Mouse (Mus musculus): ENCODE data around the gene Mga. TPM values are rescaled to one million over a fixed set of nuclear protein-coding genes. Genes with fewer than 3 reads are reported as not detected.

Gene Mga
- total RNA-seq, 2 experiments from 2014 or later: 36.0 to 39.6 TPM

GRCm38 (mm10) chr2:119985871-119986270 is 88.8 kb downstream of the Mga start:
- intact Hi-C loops (cut with DNase I): no loop called here
- no peak for DNase-seq

- no peak for DNase-seq
- intact Hi-C loops (cut with DNase I): no loop called here
Measured at GRCm38 (mm10) chr2:119986369-119986768, 89.3 kb downstream of the Mga start.

GRCm38 (mm10) chr2:119987441-119987840 is 90.4 kb downstream of the Mga start:
- intact Hi-C loops (cut with DNase I): no loop called here

GRCm38 (mm10) chr2:119988952-119989351 is 91.9 kb downstream of the Mga start:
- intact Hi-C loops (cut with DNase I): no loop called here
- DNase-seq: no peak

More at GRCm38 (mm10) chr2:119987441-119987840, 90.4 kb downstream of the Mga start:
- no peak for DNase-seq

GRCm38 (mm10) chr2:119990881-119991280 is 93.9 kb downstream of the Mga start:
- no peak for DNase-seq

GRCm38 (mm10) chr2:119992349-119992748 is 95.3 kb downstream of the Mga start:
- DNase-seq: no peak
- intact Hi-C loops (cut with DNase I): no loop called here

More at GRCm38 (mm10) chr2:119990881-119991280, 93.9 kb downstream of the Mga start:
- intact Hi-C loops (cut with DNase I): no loop called here

GRCm38 (mm10) chr2:119993515-119993914 is 96.5 kb downstream of the Mga start:
- intact Hi-C loops (cut with DNase I): no loop called here

GRCm38 (mm10) chr2:119994839-119995238 is 97.8 kb downstream of the Mga start:
- intact Hi-C loops (cut with DNase I): loop anchor here (1.0 kb wide), 1 partner anchor 23 kb away; the partner anchor contains the start of gene Mapkbp1
- no peak for DNase-seq

More at GRCm38 (mm10) chr2:119993515-119993914, 96.5 kb downstream of the Mga start:
- no peak for DNase-seq

- intact Hi-C loops (cut with DNase I): loop anchor here (1.0 kb wide), 1 partner anchor 23 kb away; the partner anchor contains the start of gene Mapkbp1
Measured at GRCm38 (mm10) chr2:119995391-119996281, 98.6 kb downstream of the Mga start.

GRCm38 (mm10) chr2:119997354-119997753 is 100.3 kb downstream of the Mga start:
- no peak for DNase-seq
- intact Hi-C loops (cut with DNase I): no loop called here

More at GRCm38 (mm10) chr2:119995391-119996281, 98.6 kb downstream of the Mga start:
- peak in 1 of 2 experiments; percentile 40 for DNase-seq

GRCm38 (mm10) chr2:119999731-120000130 is 102.7 kb downstream of the Mga start:
- no peak for DNase-seq
- intact Hi-C loops (cut with DNase I): no loop called here

- intact Hi-C loops (cut with DNase I): no loop called here
- DNase-seq: no peak
Measured at GRCm38 (mm10) chr2:120000882-120001584, 104.0 kb downstream of the Mga start.

GRCm38 (mm10) chr2:120001956-120002355 is 104.9 kb downstream of the Mga start:
- intact Hi-C loops (cut with DNase I): no loop called here
- no peak for DNase-seq

- intact Hi-C loops (cut with DNase I): no loop called here
- DNase-seq: no peak
Measured at GRCm38 (mm10) chr2:120003970-120004369, 106.9 kb downstream of the Mga start.

- DNase-seq: no peak
- intact Hi-C loops (cut with DNase I): no loop called here
Measured at GRCm38 (mm10) chr2:120006696-120007095, 109.7 kb downstream of the Mga start.

- no peak for DNase-seq
- intact Hi-C loops (cut with DNase I): no loop called here
Measured at GRCm38 (mm10) chr2:120007680-120008210, 110.7 kb downstream of the Mga start.

GRCm38 (mm10) chr2:120008672-120009071 is 111.6 kb downstream of the Mga start:
- intact Hi-C loops (cut with DNase I): no loop called here
- DNase-seq: no peak

GRCm38 (mm10) chr2:120011462-120012200 is 114.6 kb downstream of the Mga start:
- peak; percentile 59 to 71 for DNase-seq
- intact Hi-C loops (cut with DNase I): loop anchor here (1.0 to 5.0 kb wide), 2 partner anchors 41 to 224 kb away; partner anchors contain the start of gene Rpap1

GRCm38 (mm10) chr2:120012924-120013323 is 115.9 kb downstream of the Mga start:
- no peak for DNase-seq
- intact Hi-C loops (cut with DNase I): loop anchor here (5.0 kb wide), 1 partner anchor 226 kb away; the partner anchor contains the start of gene Rpap1

Measured in heart, postnatal 36 days (tissue).